Mouse (Mus musculus) B cell, adult 2 months (primary cell): ENCODE data around the gene Arhgap21.
A peak's percentile ranks its signal among the peaks of the same experiment; 100 is the strongest.

ENCODE experiments used
- DNase-seq, 2 experiments: peaks; one replicate each; pipeline ENCODE4 v3.0.0; 2022

Gene Arhgap21

DNA sequence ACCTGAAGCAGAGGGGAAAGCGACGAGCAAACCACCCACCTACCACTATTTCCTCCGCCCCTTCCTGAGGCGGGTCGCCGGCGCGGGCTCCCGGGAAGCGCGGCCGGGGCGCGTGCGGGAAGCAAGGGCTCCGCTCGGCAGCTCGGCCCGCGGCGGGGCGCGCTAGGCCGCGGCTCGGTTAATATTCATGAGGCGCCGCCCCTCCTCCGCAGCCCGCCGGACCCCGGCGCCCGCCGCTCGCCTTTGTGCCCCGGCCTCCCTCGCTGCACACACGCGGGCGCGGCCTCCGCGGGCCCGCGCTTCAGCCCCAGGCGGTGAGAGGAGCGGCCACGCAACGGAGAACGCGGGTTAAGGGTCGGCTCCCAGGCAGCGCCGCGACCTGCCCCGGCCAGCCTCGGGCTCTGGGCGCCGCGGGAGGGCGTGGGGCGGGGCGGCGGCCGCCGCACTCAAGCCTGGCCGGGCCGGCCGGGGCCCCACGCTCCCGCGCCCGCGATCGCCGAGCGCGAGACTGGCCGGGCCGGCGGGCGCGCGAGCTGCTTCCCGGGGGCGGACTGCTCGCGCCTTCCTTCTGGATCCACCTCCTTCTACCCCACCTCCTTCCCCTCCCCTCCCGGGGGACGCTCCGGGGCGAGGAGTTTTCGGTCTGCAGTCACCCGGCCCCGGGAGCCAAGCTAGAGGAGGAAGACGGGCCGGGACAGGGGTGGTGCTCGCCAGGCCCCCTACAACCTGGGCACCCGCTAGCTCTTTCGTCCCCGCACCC, at the start of gene Arhgap21:
Arhgap21 (minus strand) TSS at position 441 of the 760 bp plus-strand sequence.
- DNase-seq: peak; percentile 52 to 63

- DNase-seq: no peak
Measured at GRCm38 (mm10) chr2:21016589-21016988, 47.9 kb upstream of the Arhgap21 start.

DNA sequence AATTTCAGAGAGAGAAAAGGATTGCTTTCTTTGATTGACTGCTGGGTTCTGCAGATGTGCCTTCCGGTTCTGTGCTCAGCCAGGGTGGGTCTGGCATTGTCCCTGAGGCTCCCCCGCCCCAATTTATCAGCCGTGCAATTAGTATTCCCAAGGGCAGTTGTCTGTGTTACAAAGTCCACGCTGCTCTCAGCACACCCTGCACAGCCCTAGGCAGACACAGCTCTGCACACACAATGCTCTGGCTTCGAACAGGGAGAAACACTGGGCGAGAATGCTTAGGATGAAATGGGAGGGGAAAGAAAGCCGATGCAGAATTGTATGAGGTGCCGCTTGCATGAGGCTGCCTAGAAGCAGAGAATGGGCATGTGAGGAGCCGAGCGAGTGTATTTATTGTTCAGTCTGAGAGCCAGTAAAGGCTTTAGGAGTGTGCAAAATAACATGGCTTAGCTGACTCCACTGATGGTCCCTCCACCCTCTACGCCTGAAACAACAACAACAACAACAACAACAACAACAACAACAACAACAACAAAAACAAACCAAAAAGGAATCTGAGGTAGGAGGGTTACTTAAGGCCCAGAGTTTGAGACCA, 42.2 kb upstream of the Arhgap21 start:
- no peak for DNase-seq

DNA sequence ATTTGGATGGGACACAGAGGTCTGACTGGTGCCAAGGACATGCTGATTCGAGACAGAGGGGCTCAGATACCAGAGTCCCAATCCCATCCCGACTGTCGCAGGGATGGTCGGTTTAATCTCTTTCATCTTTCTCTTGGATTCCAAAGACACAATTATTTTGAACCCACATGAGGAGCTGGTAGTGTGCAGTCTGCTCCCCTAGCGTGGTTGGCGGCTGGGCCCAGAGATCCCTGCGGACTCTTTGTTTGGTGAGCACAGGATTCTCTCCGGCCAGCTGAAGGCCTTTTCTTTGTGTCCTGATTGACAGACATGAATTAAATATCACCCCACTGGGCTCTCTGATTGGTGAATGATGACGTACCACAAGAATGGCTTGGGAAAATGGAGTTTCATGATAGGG, 41.5 kb upstream of the Arhgap21 start:
- DNase-seq: no peak

DNA sequence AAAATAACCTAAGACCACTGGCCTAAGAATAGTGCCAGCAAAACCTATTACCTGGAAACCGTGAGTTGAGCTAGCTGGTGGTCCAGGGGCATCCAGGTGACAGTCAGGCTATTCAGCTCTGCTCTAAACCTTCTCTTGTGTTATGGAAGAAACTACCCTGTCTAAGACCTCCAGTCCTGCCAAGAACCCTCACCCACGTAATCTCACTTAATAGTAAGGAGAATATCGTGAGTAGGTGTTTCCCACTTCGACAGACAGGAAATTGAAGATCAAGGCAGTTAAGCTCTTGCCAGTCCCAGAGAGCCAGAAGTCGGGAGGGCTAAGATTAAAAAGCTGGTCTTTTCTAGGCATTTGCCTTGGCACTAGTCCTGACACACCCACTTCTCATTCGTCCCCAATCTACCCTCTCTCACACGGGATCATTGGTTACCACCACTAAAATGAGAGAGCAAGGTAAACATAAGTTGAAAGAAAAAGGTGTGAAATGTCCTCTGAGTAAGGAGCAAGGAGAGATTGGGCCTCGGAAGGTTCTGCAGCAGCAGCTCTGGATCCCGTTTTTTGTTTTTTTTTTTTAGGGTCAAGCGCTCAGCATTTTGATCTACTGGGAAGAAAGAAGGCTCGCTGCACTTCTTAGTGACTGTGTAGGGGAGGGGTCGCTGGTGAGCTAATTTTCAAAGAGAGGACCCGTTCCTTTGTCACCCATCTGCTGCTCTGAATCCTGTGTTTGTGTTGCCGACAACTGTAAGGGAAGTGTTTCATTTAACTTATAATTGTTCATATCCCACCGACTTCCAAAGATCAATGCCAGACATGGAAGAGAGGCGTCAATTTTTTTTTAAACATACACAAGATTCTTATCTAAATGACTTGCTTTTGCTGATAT, 40.8 kb upstream of the Arhgap21 start:
- DNase-seq: no peak

- no peak for DNase-seq
Measured at GRCm38 (mm10) chr2:21002538-21002937, 33.9 kb upstream of the Arhgap21 start.

DNA sequence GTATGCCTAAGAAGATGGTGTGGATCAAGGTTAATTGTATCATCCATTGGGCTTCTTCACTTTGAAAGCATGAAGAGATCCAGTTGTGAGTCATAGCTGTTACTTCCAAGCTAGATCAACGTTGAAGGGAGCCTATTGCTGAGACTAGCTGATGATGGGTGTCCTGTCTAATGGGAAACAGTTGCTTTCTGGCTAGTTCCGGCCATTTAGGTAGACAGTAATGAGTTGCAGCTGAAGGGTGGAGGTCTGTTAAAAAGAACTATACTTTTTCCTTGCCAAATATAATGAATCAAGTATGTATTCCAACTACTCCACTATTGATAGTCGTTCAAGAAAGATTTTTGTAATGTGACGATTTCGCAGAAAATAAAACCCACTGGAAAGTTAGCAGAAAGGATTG, 32.5 kb upstream of the Arhgap21 start:
- DNase-seq: no peak

GRCm38 (mm10) chr2:20995547-20995946, 26.9 kb upstream of the Arhgap21 start:
- no peak for DNase-seq

DNA sequence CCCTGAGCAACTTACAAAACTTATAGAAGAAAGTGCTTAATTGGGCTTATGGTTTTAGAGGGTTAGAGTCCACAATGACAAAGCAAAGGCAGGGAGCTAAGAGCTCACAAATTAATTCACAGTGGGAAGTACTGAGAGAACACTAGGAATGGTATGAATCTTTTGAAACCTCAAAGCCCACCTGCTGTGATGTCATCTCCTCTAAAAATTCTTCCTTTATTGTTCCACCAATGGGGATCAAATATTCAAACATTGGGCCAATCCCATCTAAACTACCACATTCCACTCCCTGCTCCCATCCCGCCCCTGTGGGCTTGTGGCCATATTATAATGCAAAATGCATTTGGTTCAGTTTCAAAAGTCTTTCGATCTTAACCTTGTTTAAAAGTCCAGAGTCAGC, 22.8 kb upstream of the Arhgap21 start:
- DNase-seq: no peak

- no peak for DNase-seq
Measured at GRCm38 (mm10) chr2:20990907-20991306, 22.2 kb upstream of the Arhgap21 start.

DNA sequence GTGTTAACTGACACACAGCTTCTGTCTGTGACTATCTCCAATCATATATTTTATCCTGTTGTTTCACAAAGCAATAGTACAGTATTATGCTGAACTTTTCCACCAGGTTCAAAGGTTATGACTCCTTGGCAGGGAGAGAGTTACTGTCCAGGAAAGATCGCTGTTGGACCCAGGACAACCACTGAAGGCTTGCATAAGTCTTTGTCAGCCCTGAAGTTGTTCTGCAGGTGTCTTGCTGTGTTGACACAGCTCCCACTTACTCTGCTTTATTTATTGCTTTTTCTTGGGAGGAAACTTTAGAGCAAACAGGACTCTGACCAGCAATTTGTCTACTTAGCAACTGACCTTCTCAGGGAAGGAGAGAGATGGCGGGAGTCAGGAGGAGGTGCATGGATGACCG, 21.4 kb upstream of the Arhgap21 start:
- DNase-seq: no peak

GRCm38 (mm10) chr2:20987822-20988221, 19.1 kb upstream of the Arhgap21 start:
- no peak for DNase-seq

DNA sequence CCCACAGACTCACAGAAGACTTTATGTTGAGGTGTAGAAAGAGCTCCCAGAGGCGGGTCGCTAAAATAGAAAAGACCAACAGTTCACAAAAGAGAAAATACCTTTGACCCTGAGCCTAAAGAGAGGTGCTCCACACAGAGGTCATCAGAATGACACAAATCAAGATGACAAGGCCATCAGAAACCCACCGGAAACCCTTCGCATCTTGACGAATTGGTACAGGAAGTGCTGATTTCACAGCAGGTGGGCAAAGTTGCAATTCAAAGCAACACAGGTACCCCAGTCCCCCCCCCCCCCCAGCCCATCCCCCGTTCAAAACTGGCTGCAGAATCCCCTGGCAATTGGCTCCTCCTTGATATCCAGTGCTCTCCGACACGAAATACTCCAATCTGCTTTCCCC, 10.0 kb upstream of the Arhgap21 start:
- DNase-seq: no peak

DNA sequence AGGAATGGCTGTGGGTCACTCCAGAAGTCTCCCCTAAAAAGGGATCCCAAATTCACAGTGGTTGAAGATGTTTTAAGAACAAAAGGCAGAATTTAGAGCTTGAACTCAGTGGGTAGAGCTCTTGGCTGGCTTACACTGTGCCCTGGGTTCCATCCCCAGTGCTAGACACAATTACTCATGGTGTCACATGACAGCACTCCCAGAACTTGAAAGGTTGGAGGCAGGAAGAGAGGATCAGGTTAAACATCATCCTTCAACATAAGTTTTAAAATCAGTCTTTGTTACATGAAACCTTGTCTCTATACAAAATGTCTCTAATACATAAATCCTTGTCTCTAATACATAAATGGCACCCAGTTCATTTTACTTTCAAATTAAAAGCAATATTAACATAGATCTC, 8.4 kb upstream of the Arhgap21 start:
- no peak for DNase-seq

GRCm38 (mm10) chr2:20973513-20973912, 4.8 kb upstream of the Arhgap21 start:
- DNase-seq: no peak

DNA sequence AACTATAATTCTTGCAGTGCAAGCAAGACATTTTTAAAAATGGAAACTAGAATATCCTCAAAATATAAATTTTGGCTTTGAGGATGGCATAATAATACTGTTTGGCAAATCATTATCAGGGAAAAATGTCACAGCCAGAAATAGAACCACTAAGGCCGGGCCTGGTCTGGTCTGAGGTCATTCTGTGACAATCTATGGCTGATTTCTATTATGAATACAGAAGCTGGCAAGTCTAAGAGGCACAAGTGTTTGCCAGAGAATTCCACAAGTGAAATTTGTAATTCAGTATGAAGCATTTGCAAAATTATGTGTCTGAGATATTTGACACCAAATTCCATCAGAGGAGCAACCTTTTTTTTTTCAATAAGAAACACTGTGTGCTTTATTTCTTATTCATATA, 3.5 kb upstream of the Arhgap21 start:
- no peak for DNase-seq

- no peak for DNase-seq
Measured at GRCm38 (mm10) chr2:20971628-20972027, 2.9 kb upstream of the Arhgap21 start.

DNA sequence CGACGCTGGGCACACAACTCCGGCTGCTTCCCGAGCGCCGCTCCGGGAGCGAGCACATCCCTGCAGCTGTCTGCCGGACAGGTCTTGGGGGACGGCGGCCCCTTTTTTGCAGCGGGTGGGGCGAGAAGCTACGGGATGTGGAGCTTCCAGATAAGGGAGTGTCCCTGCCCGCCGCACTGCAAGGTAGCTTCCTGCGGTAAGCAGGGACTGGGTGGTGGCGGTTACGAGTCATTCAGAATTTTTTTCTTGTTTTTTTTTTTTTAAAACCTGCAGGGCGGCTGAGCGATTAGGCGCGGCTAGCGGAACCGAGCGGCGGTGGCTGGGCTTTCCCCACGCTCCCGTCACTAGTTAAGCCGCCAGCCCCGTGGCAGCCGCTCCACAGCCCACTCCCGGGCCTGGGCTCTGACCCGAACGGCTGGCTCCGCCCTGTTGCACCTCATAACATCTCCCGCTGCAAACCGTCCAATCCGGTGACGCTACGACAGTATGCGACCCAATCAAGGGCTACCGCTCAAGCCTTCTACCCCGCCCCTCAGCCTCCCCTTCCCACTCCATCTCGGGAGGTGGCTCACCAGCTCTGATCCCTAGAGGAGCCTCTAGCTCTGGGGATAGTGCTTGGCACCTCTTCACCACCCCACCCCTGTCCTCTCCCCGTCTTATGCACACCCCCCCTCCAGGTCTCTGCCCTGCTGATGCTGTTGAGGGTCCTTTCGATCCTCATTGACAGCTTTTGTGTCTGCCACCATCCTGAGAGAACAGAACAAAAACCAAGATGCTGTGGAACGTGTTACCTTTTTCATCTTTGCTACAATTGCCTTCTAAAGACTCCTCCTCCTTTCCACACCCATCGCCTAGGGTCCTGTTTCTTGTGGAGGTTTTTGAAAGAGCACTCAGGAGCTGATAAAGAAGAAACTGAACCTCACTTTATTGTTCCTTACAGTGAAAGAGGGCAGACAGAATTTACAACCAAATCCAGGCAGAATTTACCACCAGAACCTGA, 820 bp upstream of the Arhgap21 start:
- DNase-seq: peak; percentile 85

- DNase-seq: peak; percentile 46 to 47
Measured at GRCm38 (mm10) chr2:20967646-20968351, 882 bp downstream of the Arhgap21 start.

DNA sequence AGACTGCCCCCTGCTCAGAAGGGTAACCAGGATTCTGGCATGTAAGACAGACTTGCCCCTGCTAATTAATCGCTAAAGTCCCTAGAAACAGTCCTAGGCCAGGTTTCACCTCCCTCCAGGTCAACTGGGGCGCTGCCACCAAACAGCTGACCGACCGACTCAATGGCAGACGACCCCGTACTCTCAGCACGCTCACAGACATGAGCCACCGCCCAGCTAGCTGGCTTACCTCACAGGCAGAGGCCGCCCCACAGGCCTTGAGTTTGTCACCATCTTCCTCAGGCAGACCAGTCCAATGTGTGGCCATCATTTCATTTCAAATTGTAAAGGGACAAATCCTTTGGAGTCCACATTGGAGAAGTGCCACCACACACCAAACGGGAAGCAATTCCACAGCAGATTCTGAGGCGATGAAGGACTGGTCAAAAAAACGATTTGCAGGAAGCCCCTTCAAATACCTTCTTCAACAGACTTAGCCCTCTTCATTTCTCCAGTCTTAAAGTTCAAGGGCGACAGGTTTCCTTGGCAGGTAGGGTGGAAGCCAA, 1.5 kb downstream of the Arhgap21 start:
- DNase-seq: peak; percentile 18 to 26
